Mouse (Mus musculus) gonadal fat pad, adult 2 months (tissue): Measurements from ENCODE around the gene Pcbp3. TPM values are rescaled to one million over a fixed set of nuclear protein-coding genes. Genes with fewer than 3 reads are reported as not detected.
"Not testable (repeated sequence)": the region's sequence is repeated elsewhere in the genome, so short reads cannot be mapped to it uniquely, and the experiment has no call there.

Experiments used
- DNase-seq: peaks from one replicate; pipeline ENCODE4 v3.0.0-alpha.2; 2012; ENCODE audit warnings: low read depth
- polyA plus RNA-seq: library from polyadenylated mRNA; depleted of rRNA; stranded (reverse); fragments of >200 nt; gene quantifications from 2 replicates; pipeline ENCODE4 v1.2.3, GENCODE M21; 2012

Gene Pcbp3
- polyA plus RNA-seq, 1 experiment: 27.3 TPM

GRCm38 (mm10) chr10:76801237-76801641 lies 160.4 kb downstream of the Pcbp3 start:
- DNase-seq: no peak

- no peak for DNase-seq
Observed at GRCm38 (mm10) chr10:76798751-76799585, 162.7 kb downstream of the Pcbp3 start.

- DNase-seq: no peak
Observed at GRCm38 (mm10) chr10:76794102-76794501, 167.6 kb downstream of the Pcbp3 start.

- DNase-seq: no peak
Observed at GRCm38 (mm10) chr10:76791475-76791874, 170.2 kb downstream of the Pcbp3 start.

GRCm38 (mm10) chr10:76789885-76790284 lies 171.8 kb downstream of the Pcbp3 start:
- no peak for DNase-seq

GRCm38 (mm10) chr10:76785312-76785711 lies 176.4 kb downstream of the Pcbp3 start:
- DNase-seq: no peak

- no peak for DNase-seq
Observed at GRCm38 (mm10) chr10:76779225-76779624, 182.5 kb downstream of the Pcbp3 start.

- DNase-seq: no peak
Observed at GRCm38 (mm10) chr10:76771624-76772023, 190.1 kb downstream of the Pcbp3 start.

- no peak for DNase-seq
Observed at GRCm38 (mm10) chr10:76771086-76771485, 190.6 kb downstream of the Pcbp3 start.

- DNase-seq: no peak
Observed at GRCm38 (mm10) chr10:76769581-76769980, 192.1 kb downstream of the Pcbp3 start.

GRCm38 (mm10) chr10:76766196-76766595 lies 195.5 kb downstream of the Pcbp3 start:
- DNase-seq: no peak

GRCm38 (mm10) chr10:76764927-76765326 lies 196.8 kb downstream of the Pcbp3 start:
- no peak for DNase-seq

- no peak for DNase-seq
Observed at GRCm38 (mm10) chr10:76763016-76763415, 198.7 kb downstream of the Pcbp3 start.

GRCm38 (mm10) chr10:76762411-76762810 lies 199.3 kb downstream of the Pcbp3 start:
- no peak for DNase-seq

GRCm38 (mm10) chr10:76759878-76760277 lies 201.8 kb downstream of the Pcbp3 start:
- DNase-seq: no peak

GRCm38 (mm10) chr10:76753640-76754039 lies 208.0 kb downstream of the Pcbp3 start:
- DNase-seq: no peak

- not testable (repeated sequence) for DNase-seq
Observed at GRCm38 (mm10) chr10:76744267-76744666, 217.4 kb downstream of the Pcbp3 start.

GRCm38 (mm10) chr10:76736764-76737163 lies 224.9 kb downstream of the Pcbp3 start:
- DNase-seq: no peak

- DNase-seq: no peak
Observed at GRCm38 (mm10) chr10:76734979-76735378, 226.7 kb downstream of the Pcbp3 start.

- no peak for DNase-seq
Observed at GRCm38 (mm10) chr10:76733677-76734068, 228.0 kb downstream of the Pcbp3 start.

GRCm38 (mm10) chr10:76732881-76733676 lies 228.6 kb downstream of the Pcbp3 start:
- no peak for DNase-seq

GRCm38 (mm10) chr10:76732391-76732790 lies 229.3 kb downstream of the Pcbp3 start:
- DNase-seq: no peak
